In the genomic region with DNA sequence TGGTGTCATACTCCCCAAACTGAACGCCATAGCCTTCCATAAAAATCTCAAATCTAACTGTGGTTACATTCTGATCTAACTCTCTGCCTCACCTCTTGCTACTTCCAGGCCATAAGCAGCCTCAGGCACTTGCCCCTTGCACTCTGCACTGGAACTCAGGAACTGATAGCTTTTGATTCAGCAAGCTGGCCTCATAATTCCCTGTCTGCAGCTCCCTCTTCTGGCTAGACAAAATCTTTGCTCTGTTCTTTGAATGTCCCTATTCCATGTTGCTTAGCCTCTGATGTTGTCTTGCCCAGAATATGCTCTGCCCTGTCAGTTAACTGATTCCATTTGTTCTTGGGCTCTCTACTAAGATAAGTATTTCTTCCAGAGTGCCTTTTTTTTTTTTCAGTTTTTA, we compare ENCODE assay signal across 10 mouse cellular contexts. TPM values are rescaled to one million over a fixed set of nuclear protein-coding genes. Genes with fewer than 3 reads are reported as not detected.
DNase-seq lines count a peak whose midpoint lies in the region; ATAC-seq lines count a peak whose summit lies in the region.
"Had no signal": no experiment of that assay in that cellular context is flagged by ENCODE, and none has a peak within 500 bp of the region (broad histone marks: within the 10 kb centered on the region; RNA-seq: fewer than 3 reads in every experiment).

No protein-coding gene starts in this region.

- no peak overlapping the region for H3K27ac ChIP-seq in forebrain, embryonic 10.5 days
- no peak overlapping the region for H3K27ac ChIP-seq in forebrain, embryonic 15.5 days (replicated peaks)
- H3K27ac ChIP-seq: heart, embryonic 15.5 days had no signal

- no peaks in the 10 kb centered on the region for H3K9me3 ChIP-seq in forebrain, embryonic 10.5 days
- H3K9me3 ChIP-seq in forebrain, embryonic 15.5 days: no peaks in the 10 kb centered on the region
- H3K9me3 ChIP-seq: heart, embryonic 15.5 days had no signal

- WGBS in forebrain, embryonic 10.5 days: 42% methylated on average over 1 of the region's 1 CpGs
- WGBS in forebrain, embryonic 15.5 days: 54% methylated on average over 1 of the region's 1 CpGs

- no peaks in the 10 kb centered on the region for H3K27me3 ChIP-seq in forebrain, embryonic 10.5 days (ENCODE audit: poor library complexity, severe bottlenecking)
- no peaks in the 10 kb centered on the region for H3K27me3 ChIP-seq in forebrain, embryonic 15.5 days
- H3K27me3 ChIP-seq: heart, embryonic 15.5 days had no signal

- no peak overlapping the region for H3K4me2 ChIP-seq in forebrain, embryonic 15.5 days (replicated peaks)
- H3K4me2 ChIP-seq: heart, embryonic 15.5 days had no signal

- no peaks in the 10 kb centered on the region for H3K4me1 ChIP-seq in forebrain, embryonic 10.5 days
- no peaks in the 10 kb centered on the region for H3K4me1 ChIP-seq in forebrain, embryonic 15.5 days
- H3K4me1 ChIP-seq: heart, embryonic 15.5 days had no signal

- H3K4me3 ChIP-seq in forebrain, embryonic 10.5 days: no peak overlapping the region
- H3K4me3 ChIP-seq in forebrain, embryonic 15.5 days: no peak overlapping the region
- H3K4me3 ChIP-seq: heart, embryonic 15.5 days; myocyte had no signal

- no peak overlapping the region for H3K9ac ChIP-seq in forebrain, embryonic 15.5 days (replicated peaks)
- H3K9ac ChIP-seq: heart, embryonic 15.5 days had no signal

- ATAC-seq in forebrain, embryonic 15.5 days (replicated peaks): no peak
- ATAC-seq in activated CD4-positive, CD25-positive, alpha-beta regulatory T cell, adult 4 months: peak; percentile 65

- no peaks in the 10 kb centered on the region for H3K36me3 ChIP-seq in forebrain, embryonic 10.5 days (replicated peaks)
- no peaks in the 10 kb centered on the region for H3K36me3 ChIP-seq in forebrain, embryonic 15.5 days
- H3K36me3 ChIP-seq: heart, embryonic 15.5 days had no signal

- peak; percentile 33 for DNase-seq in forebrain, embryonic 10.5 days (ENCODE audit: extremely low spot score, low spot score)
- DNase-seq in 3T3-L1 (ENCODE audit: low read depth, low spot score): peak; percentile 67
- peak; percentile 53 for DNase-seq in heart, adult 8-10 months (ENCODE audit: low spot score)
- DNase-seq in kidney, postnatal 4 days: peak; percentile 34 to 58
- DNase-seq in naive thymus-derived CD4-positive, alpha-beta T cell, adult 2 months (ENCODE audit: low read depth): peak; percentile 64
- DNase-seq in spleen, postnatal 36 days (ENCODE audit: low spot score in 2 of 2): no peak

RNA-seq across cellular contexts. Expression of a gene that starts 17.6 kb away (rescaled TPM):
- polyA plus RNA-seq in forebrain, embryonic 10.5 days (2016; fragmentation: Nextera tagmentation; extraction: Ambion mirVana): 3.7 TPM in 2 replicates
- polyA plus RNA-seq in forebrain, embryonic 15.5 days (2015; fragmentation: Nextera tagmentation; extraction: Ambion mirVana): 0.88 and 1.2 TPM in 2 replicates
- 100 to 1,000 TPM; 111 to 118 TPM for polyA plus RNA-seq in activated CD4-positive, CD25-positive, alpha-beta regulatory T cell, adult 4 months (2017; shearing (Covaris generic))
- total RNA-seq in heart, adult 8-10 months (2022): 10 to 100 TPM in 3 of 4 experiments, 1 to 10 TPM in 1; 8.0 to 11.3 (median 10.9) TPM

RNA-seq across cellular contexts. Expression of a gene that starts 18.5 kb away (rescaled TPM):
- polyA plus RNA-seq in forebrain, embryonic 10.5 days (2016; fragmentation: Nextera tagmentation; extraction: Ambion mirVana): 34.0 and 37.2 TPM in 2 replicates
- 50.9 and 51.9 TPM in 2 replicates for polyA plus RNA-seq in forebrain, embryonic 15.5 days (2015; fragmentation: Nextera tagmentation; extraction: Ambion mirVana)
- polyA plus RNA-seq in activated CD4-positive, CD25-positive, alpha-beta regulatory T cell, adult 4 months (2017; shearing (Covaris generic)): 10 to 100 TPM; 94.9 to 96.7 TPM
- total RNA-seq in heart, adult 8-10 months (2022): 10 to 100 TPM; 22.5 to 26.4 (median 25.4) TPM

Comparison
In these comparisons a context has a peak if more than half of its experiments do, and no peak if none do; other contexts are left out.
1. DNase-seq: peak in forebrain, embryonic 10.5 days (single experiment), 3T3-L1 (single experiment), heart, adult 8-10 months (single experiment), kidney, postnatal 4 days (2 of 2) and naive thymus-derived CD4-positive, alpha-beta T cell, adult 2 months (single experiment); none in spleen, postnatal 36 days (0 of 2).
2. RNA of a gene that starts 17.6 kb away (polyA plus RNA-seq): 111 to 118 TPM in activated CD4-positive, CD25-positive, alpha-beta regulatory T cell, adult 4 months; 3.7 TPM in forebrain, embryonic 10.5 days and 0.88 to 1.2 TPM in forebrain, embryonic 15.5 days; every median in the first group is over 10 times any median in the second.